Mouse (Mus musculus) B cell, adult 62 days (primary cell): ENCODE results near the gene Tyw1. TPM values are rescaled to one million over a fixed set of nuclear protein-coding genes. Genes with fewer than 3 reads are reported as not detected.

Source experiments
- total RNA-seq: library from RNA; stranded (reverse); gene quantifications from 4 replicates; pipeline ENCODE4 v1.2.4, GENCODE M21; 2023

Gene Tyw1
- total RNA-seq, result 23.8 to 31.6 TPM (median 26.5 TPM) in 4 replicates

GRCm38 (mm10) chr5:130255017-130255720 lies at the start of gene Tyw1, which contains the start of gene Sbds:
TSS of gene Tyw1 (plus strand) at chr5:130255619.
TSS of gene Sbds (minus strand) at chr5:130255530.

GRCm38 (mm10) chr5:130216781-130217180 lies 38.6 kb upstream of the Tyw1 start, which contains the start of gene Tmem248:
TSS of gene Tmem248 (plus strand) at chr5:130217081.

GRCm38 (mm10) chr5:130369237-130369636 lies 113.8 kb downstream of the Tyw1 start, which contains the start of gene Caln1:
TSS of gene Caln1 (plus strand) at chr5:130369455.

GRCm38 (mm10) chr5:130384222-130384912 lies 128.9 kb downstream of the Tyw1 start, which contains the start of gene A330070K13Rik:
TSS of gene A330070K13Rik (minus strand) at chr5:130384631.

Other genes starting within 250 kb of the Tyw1 start
- 15.4 to 20.7 TPM (median 16.7 TPM) in 4 replicates for gene Asl, start 226.4 kb upstream of the Tyw1 start, total RNA-seq
- gene Crcp, start 226.3 kb upstream of the Tyw1 start, total RNA-seq, result 23.7 to 27.2 TPM (median 26.9 TPM) in 4 replicates
- 33.8 to 42.7 TPM (median 39.5 TPM) in 4 replicates for gene Tpst1, start 182.3 kb upstream of the Tyw1 start, total RNA-seq
- gene Kctd7, start 110.8 kb upstream of the Tyw1 start, total RNA-seq, result 2.6 to 3.7 TPM (median 3.3 TPM) in 4 replicates
- 78.7 to 89.0 TPM (median 87.8 TPM) in 4 replicates for gene Rabgef1, start 83.8 kb upstream of the Tyw1 start, total RNA-seq
- 60.6 to 76.6 TPM (median 67.5 TPM) in 4 replicates for gene Tmem248, start 38.5 kb upstream of the Tyw1 start, total RNA-seq
- gene Sbds, start 89 bp upstream of the Tyw1 start, total RNA-seq, result 105 to 119 TPM (median 113 TPM) in 4 replicates
- gene Caln1, start 113.8 kb downstream of the Tyw1 start, total RNA-seq, result not detected in 4 replicates
- not detected in 4 replicates for gene A330070K13Rik, start 129.0 kb downstream of the Tyw1 start, total RNA-seq